Mouse (Mus musculus) thymus, postnatal 0 days (tissue): ENCODE measurements at regions not wholly inside any gene's neighbourhood (a gene's known extent, or its start where the extent isn't known, plus 50 kb on each side); places are given as distances from the start of the nearest gene placed in this dataset.
A peak's percentile ranks its signal among the peaks of the same experiment; 100 is the strongest.

Experiments
- DNase-seq: peaks from one replicate; pipeline ENCODE4 v3.0.0-alpha.2; 2015; ENCODE audit warnings: low spot score

GRCm38 (mm10) chr6:47354515-47354914, 98.7 kb upstream of the Cul1 start:
- no peak for DNase-seq

- no peak for DNase-seq
Measured at GRCm38 (mm10) chr6:47355500-47355899, 97.7 kb upstream of the Cul1 start.

GRCm38 (mm10) chr6:47356500-47356899, 96.7 kb upstream of the Cul1 start:
- DNase-seq: no peak

GRCm38 (mm10) chr6:47358686-47359085, 94.5 kb upstream of the Cul1 start:
- DNase-seq: peak; percentile 7

GRCm38 (mm10) chr6:47364002-47364401, 89.2 kb upstream of the Cul1 start:
- no peak for DNase-seq

GRCm38 (mm10) chr6:47364556-47364955, 88.6 kb upstream of the Cul1 start:
- no peak for DNase-seq

- DNase-seq: no peak
Measured at GRCm38 (mm10) chr6:47365651-47366645, 87.2 kb upstream of the Cul1 start.

- no peak for DNase-seq
Measured at GRCm38 (mm10) chr6:47367461-47367860, 85.7 kb upstream of the Cul1 start.

- DNase-seq: no peak
Measured at GRCm38 (mm10) chr6:47375705-47376104, 77.5 kb upstream of the Cul1 start.

GRCm38 (mm10) chr6:47381451-47381850, 71.7 kb upstream of the Cul1 start:
- no peak for DNase-seq

- no peak for DNase-seq
Measured at GRCm38 (mm10) chr6:47386550-47386949, 66.6 kb upstream of the Cul1 start.

- DNase-seq: no peak
Measured at GRCm38 (mm10) chr6:47389908-47390307, 63.3 kb upstream of the Cul1 start.

GRCm38 (mm10) chr6:47390436-47391002, 62.7 kb upstream of the Cul1 start:
- DNase-seq: no peak

GRCm38 (mm10) chr6:47391014-47391802, 62.0 kb upstream of the Cul1 start:
- no peak for DNase-seq

GRCm38 (mm10) chr6:47395465-47396337, 57.5 kb upstream of the Cul1 start:
- DNase-seq: peak; percentile 47
